Mouse (Mus musculus) heart, embryonic 12.5 days (tissue): ENCODE results near the gene Mthfd2l. TPM values are rescaled to one million over a fixed set of nuclear protein-coding genes. Genes with fewer than 3 reads are reported as not detected.

ENCODE experiments used
- ATAC-seq: fragments of 200-750 bp; cut with Nextera tagmentation; 2 replicates; pipeline ENCODE4 v1.8.0; 2017; ENCODE audit warnings: moderate TSS enrichment, moderate library complexity; ENCODE audit not compliant: insufficient number of reproducible peaks, low FRiP score
- H3K27ac ChIP-seq: fragments of 300-500 bp; sonication (generic); 2 replicates; pipeline ENCODE4 v1.5.1; 2016; ENCODE audit warnings: mild to moderate bottlenecking, moderate library complexity; ENCODE audit not compliant: poor library complexity, severe bottlenecking
- H3K27me3 ChIP-seq: fragments of 300-500 bp; sonication (generic); replicated peaks from 2 replicates; pipeline ENCODE4 v1.6.1; 2016; ENCODE audit warnings: mild to moderate bottlenecking, moderate library complexity
- H3K36me3 ChIP-seq: fragments of 300-500 bp; sonication (generic); 2 replicates; pipeline ENCODE4 v1.6.1; 2016; ENCODE audit warnings: mild to moderate bottlenecking, moderate library complexity
- H3K4me1 ChIP-seq: fragments of 300-500 bp; sonication (generic); replicated peaks from 2 replicates; pipeline ENCODE4 v1.6.1; 2016; ENCODE audit warnings: mild to moderate bottlenecking
- H3K4me2 ChIP-seq: fragments of 300-500 bp; sonication (generic); 2 replicates; pipeline ENCODE4 v1.6.1; 2016; ENCODE audit warnings: mild to moderate bottlenecking, moderate library complexity
- H3K4me3 ChIP-seq: fragments of 300-500 bp; sonication (generic); 2 replicates; pipeline ENCODE4 v1.5.1; 2016; ENCODE audit warnings: mild to moderate bottlenecking
- H3K9ac ChIP-seq: fragments of 300-500 bp; sonication (generic); 2 replicates; pipeline ENCODE4 v1.6.1; 2016; ENCODE audit warnings: mild to moderate bottlenecking, moderate library complexity
- H3K9me3 ChIP-seq: fragments of 300-500 bp; sonication (generic); replicated peaks from 2 replicates; pipeline ENCODE4 v1.6.1; 2016; ENCODE audit warnings: mild to moderate bottlenecking, moderate library complexity
- WGBS: fragments of 180-500 bp; shearing (Covaris S2); methylation state at CpG from one replicate; pipeline ENCODE4 v1.1.7; 2016; 5-methylcytosine and 5-hydroxymethylcytosine counted together
- polyA plus RNA-seq: library from polyadenylated mRNA; unstranded; fragments of >200 nt; fragmentation: Nextera tagmentation; extraction: Ambion mirVana; gene quantifications from 2 replicates; pipeline ENCODE4 v1.2.1, GENCODE M21; 2016

The Mthfd2l gene
- polyA plus RNA-seq, 1 experiment from 2014 or later, result 38.0 TPM

GRCm38 (mm10) chr5:90949499-90949898 lies 18.6 kb downstream of the Mthfd2l start:
- no peak overlapping the region for H3K4me3 ChIP-seq
- WGBS, result 56% methylated on average over 15 of the region's 15 CpGs
- H3K4me1 ChIP-seq, result peaks cover 5% of the 10 kb centered on the region
- no peak for ATAC-seq
- H3K27me3 ChIP-seq, result no peaks in the 10 kb centered on the region
- no peaks in the 10 kb centered on the region for H3K9me3 ChIP-seq
- H3K9ac ChIP-seq, result no peak overlapping the region
- no peak overlapping the region for H3K4me2 ChIP-seq
- H3K27ac ChIP-seq, result no peak overlapping the region
- no peaks in the 10 kb centered on the region for H3K36me3 ChIP-seq

GRCm38 (mm10) chr5:90951475-90951874 lies 20.6 kb downstream of the Mthfd2l start:
- Histone ChIP-seq H3K27me3 (no peaks in the 10 kb centered on the region), H3K27ac (no peak overlapping the region), H3K4me2 (no peak overlapping the region), H3K4me1 (peaks cover 5% of the 10 kb centered on the region), H3K9ac (no peak overlapping the region), H3K36me3 (no peaks in the 10 kb centered on the region), H3K4me3 (no peak overlapping the region), H3K9me3 (no peaks in the 10 kb centered on the region)
- ATAC-seq, result no peak
- 47% methylated on average over 2 of the region's 2 CpGs for WGBS

- H3K27ac ChIP-seq, result no peak overlapping the region
- H3K36me3 ChIP-seq, result no peaks in the 10 kb centered on the region
- WGBS, result 67% methylated on average over 8 of the region's 8 CpGs
- peaks cover 4% of the 10 kb centered on the region for H3K4me1 ChIP-seq
- H3K4me3 ChIP-seq, result no peak overlapping the region
- ATAC-seq, result no peak
- no peaks in the 10 kb centered on the region for H3K27me3 ChIP-seq
- no peaks in the 10 kb centered on the region for H3K9me3 ChIP-seq
- H3K9ac ChIP-seq, result no peak overlapping the region
- H3K4me2 ChIP-seq, result no peak overlapping the region
These were observed 22.0 kb downstream of the Mthfd2l start for GRCm38 (mm10) chr5:90952731-90953481.

- no peaks in the 10 kb centered on the region for H3K9me3 ChIP-seq
- ATAC-seq, result no peak
- H3K27ac ChIP-seq, result no peak overlapping the region
- peaks cover 8% of the 10 kb centered on the region; the same call in 1 of the 2 replicates for H3K36me3 ChIP-seq
- 64% methylated on average over 4 of the region's 4 CpGs for WGBS
- H3K27me3 ChIP-seq, result no peaks in the 10 kb centered on the region
- H3K9ac ChIP-seq, result no peak overlapping the region
- H3K4me3 ChIP-seq, result no peak overlapping the region
- no peaks in the 10 kb centered on the region for H3K4me1 ChIP-seq
- no peak overlapping the region for H3K4me2 ChIP-seq
These were observed 33.4 kb downstream of the Mthfd2l start for GRCm38 (mm10) chr5:90964316-90964715.

- 82% methylated on average over 4 of the region's 4 CpGs for WGBS
- H3K36me3 ChIP-seq, result peaks cover 4% of the 10 kb centered on the region; the same call in 1 of the 2 replicates
- H3K9me3 ChIP-seq, result no peaks in the 10 kb centered on the region
- no peaks in the 10 kb centered on the region for H3K4me1 ChIP-seq
- ATAC-seq, result no peak
- H3K9ac ChIP-seq, result no peak overlapping the region
- no peak overlapping the region for H3K4me2 ChIP-seq
- H3K27me3 ChIP-seq, result no peaks in the 10 kb centered on the region
- H3K4me3 ChIP-seq, result no peak overlapping the region
- no peak overlapping the region for H3K27ac ChIP-seq
These were observed 33.8 kb downstream of the Mthfd2l start for GRCm38 (mm10) chr5:90964764-90965163.

GRCm38 (mm10) chr5:90965386-90965785 lies 34.5 kb downstream of the Mthfd2l start:
- Histone ChIP-seq H3K4me1 (no peaks in the 10 kb centered on the region), H3K4me2 (no peak overlapping the region), H3K36me3 (peaks cover 4% of the 10 kb centered on the region; the same call in 1 of the 2 replicates), H3K9ac (no peak overlapping the region), H3K27me3 (no peaks in the 10 kb centered on the region), H3K4me3 (no peak overlapping the region), H3K9me3 (0 out of 2 replicates have a peak, but pooled peaks cover 1% of the 10 kb centered on the region), H3K27ac (no peak overlapping the region)
- 58% methylated on average over 4 of the region's 4 CpGs for WGBS
- no peak for ATAC-seq

- 0 out of 2 replicates have a peak, but pooled peaks cover 5% of the 10 kb centered on the region for H3K36me3 ChIP-seq
- WGBS, result 70% methylated on average over 4 of the region's 4 CpGs
- H3K27ac ChIP-seq, result no peak overlapping the region
- no peak overlapping the region for H3K4me2 ChIP-seq
- no peak for ATAC-seq
- no peaks in the 10 kb centered on the region for H3K9me3 ChIP-seq
- no peak overlapping the region for H3K9ac ChIP-seq
- H3K27me3 ChIP-seq, result no peaks in the 10 kb centered on the region
- no peak overlapping the region for H3K4me3 ChIP-seq
- H3K4me1 ChIP-seq, result no peaks in the 10 kb centered on the region
These were observed 46.3 kb downstream of the Mthfd2l start for GRCm38 (mm10) chr5:90977244-90977643.

- no peaks in the 10 kb centered on the region for H3K36me3 ChIP-seq
- WGBS, result 73% methylated on average over 7 of the region's 7 CpGs
- no peak overlapping the region for H3K4me3 ChIP-seq
- H3K9me3 ChIP-seq, result no peaks in the 10 kb centered on the region
- ATAC-seq, result no peak
- H3K27me3 ChIP-seq, result no peaks in the 10 kb centered on the region
- no peaks in the 10 kb centered on the region for H3K4me1 ChIP-seq
- no peak overlapping the region for H3K27ac ChIP-seq
- H3K9ac ChIP-seq, result no peak overlapping the region
- H3K4me2 ChIP-seq, result no peak overlapping the region
These were observed 49.4 kb downstream of the Mthfd2l start for GRCm38 (mm10) chr5:90980297-90980696.

GRCm38 (mm10) chr5:90987605-90988004 lies 56.7 kb downstream of the Mthfd2l start:
- Histone ChIP-seq H3K4me3 (no peak overlapping the region), H3K4me1 (no peaks in the 10 kb centered on the region), H3K9me3 (no peaks in the 10 kb centered on the region), H3K36me3 (no peaks in the 10 kb centered on the region), H3K27me3 (no peaks in the 10 kb centered on the region), H3K4me2 (no peak overlapping the region), H3K9ac (no peak overlapping the region), H3K27ac (no peak overlapping the region)
- no peak for ATAC-seq
- WGBS, result 75% methylated on average over 5 of the region's 5 CpGs

GRCm38 (mm10) chr5:90988149-90988548 lies 57.2 kb downstream of the Mthfd2l start:
- ATAC-seq, result no peak
- no peak overlapping the region for H3K9ac ChIP-seq
- H3K9me3 ChIP-seq, result no peaks in the 10 kb centered on the region
- no peak overlapping the region for H3K4me2 ChIP-seq
- H3K27ac ChIP-seq, result no peak overlapping the region
- H3K4me3 ChIP-seq, result no peak overlapping the region
- H3K36me3 ChIP-seq, result no peaks in the 10 kb centered on the region
- WGBS, result 75% methylated on average over 3 of the region's 3 CpGs
- H3K27me3 ChIP-seq, result no peaks in the 10 kb centered on the region
- H3K4me1 ChIP-seq, result no peaks in the 10 kb centered on the region

- Histone ChIP-seq H3K9ac (no peak overlapping the region), H3K9me3 (no peaks in the 10 kb centered on the region), H3K4me1 (no peaks in the 10 kb centered on the region), H3K36me3 (no peaks in the 10 kb centered on the region), H3K4me2 (no peak overlapping the region), H3K27me3 (no peaks in the 10 kb centered on the region), H3K4me3 (no peak overlapping the region), H3K27ac (no peak overlapping the region)
- ATAC-seq, result no peak
- 86% methylated on average over 4 of the region's 4 CpGs for WGBS
These were observed 57.7 kb downstream of the Mthfd2l start for GRCm38 (mm10) chr5:90988592-90988991.

GRCm38 (mm10) chr5:90999942-91000341 lies 69.0 kb downstream of the Mthfd2l start:
- Histone ChIP-seq H3K27me3 (no peaks in the 10 kb centered on the region), H3K4me1 (no peaks in the 10 kb centered on the region), H3K9me3 (no peaks in the 10 kb centered on the region), H3K27ac (no peak overlapping the region), H3K4me2 (no peak overlapping the region), H3K9ac (no peak overlapping the region), H3K4me3 (no peak overlapping the region), H3K36me3 (no peaks in the 10 kb centered on the region)
- 88% methylated on average over 8 of the region's 8 CpGs for WGBS
- no peak for ATAC-seq
